Mouse (Mus musculus) lung, adult 18-20 months (tissue): ENCODE data around the gene Khsrp.
A peak's percentile ranks its signal among the peaks of the same experiment; 100 is the strongest.

ENCODE experiments used
- DNase-seq, 2 experiments: peaks; one replicate each; pipeline ENCODE4 v3.0.0; 2022; ENCODE audit warnings: mixed read lengths in 2 of 2

Gene Khsrp

DNA sequence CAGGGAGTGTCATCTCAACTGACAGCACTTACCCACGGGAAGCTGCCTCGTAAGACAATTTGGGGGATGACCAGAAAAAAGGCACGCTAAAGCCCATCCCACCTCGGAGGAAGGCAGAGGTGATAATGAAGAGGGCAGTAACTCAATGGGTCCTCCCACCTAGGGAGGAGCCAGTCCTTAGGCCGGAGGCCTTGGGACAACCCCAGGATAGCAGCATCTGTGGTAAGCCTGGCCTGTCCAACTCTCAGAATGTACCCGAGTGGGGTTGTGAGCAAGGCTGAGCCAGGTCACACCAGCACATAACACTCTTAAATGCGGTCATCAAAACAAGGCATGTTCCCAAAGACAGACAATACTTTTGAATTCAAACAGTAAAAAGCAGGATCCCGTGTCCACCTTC, 1.6 kb downstream of the Khsrp start:
- DNase-seq, result no peak

DNA sequence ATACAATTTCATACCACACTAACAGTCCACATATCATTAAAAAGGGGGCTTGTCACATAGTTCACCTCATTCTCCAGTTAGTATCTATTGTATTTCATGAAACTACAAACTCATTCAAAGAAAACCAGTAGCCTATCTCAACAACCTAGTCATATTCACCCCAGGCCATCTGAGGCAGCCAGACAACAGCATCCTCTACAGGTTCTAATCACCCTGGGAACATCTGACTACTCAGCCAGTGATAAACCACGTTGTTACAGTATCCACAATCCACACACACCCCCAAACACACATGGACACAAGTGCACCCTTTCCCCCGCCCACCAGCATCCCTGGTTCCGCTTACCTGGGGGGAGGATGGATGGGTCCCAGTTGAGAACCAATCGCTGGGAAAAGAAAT, 3.9 kb downstream of the Khsrp start:
- DNase-seq, result no peak

DNA sequence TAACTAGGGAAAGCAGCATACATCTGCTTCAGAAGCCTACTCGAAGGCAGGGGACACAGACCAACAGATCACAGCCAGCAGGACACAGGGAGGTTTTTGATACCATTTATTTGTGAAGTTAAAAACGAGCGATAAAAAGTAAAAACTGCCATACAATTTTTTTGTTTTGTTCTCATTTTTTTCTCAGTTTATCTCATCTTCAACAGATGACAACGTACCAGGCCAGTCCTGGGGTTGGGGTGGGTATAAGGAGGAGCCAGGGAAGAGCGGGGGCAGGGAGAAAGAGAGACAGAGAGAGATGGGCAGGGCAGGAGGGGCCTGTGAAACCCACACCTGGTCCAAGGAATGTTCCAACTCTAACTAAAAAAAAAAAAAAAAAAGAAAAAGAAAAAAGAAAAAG, 10.4 kb downstream of the Khsrp start:
- no peak for DNase-seq

DNA sequence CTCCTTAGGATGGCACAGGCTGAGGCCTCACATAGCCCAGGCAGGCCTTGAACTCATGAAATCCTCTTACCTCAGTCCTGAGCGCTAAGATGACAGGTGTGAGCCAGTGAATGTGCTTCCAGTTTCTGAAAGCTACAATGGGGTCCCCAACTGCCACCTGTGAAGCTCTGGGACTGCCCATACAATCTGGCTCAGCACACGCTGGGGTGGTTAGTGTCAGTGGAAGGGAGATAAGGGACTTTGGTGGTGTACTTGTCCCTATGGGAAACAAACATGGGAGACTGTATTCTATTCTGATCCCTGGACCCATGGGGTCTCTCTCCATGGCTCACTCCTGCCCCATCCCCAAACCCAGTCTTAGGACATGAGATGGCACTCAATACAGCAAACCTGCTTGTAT, 11.6 kb downstream of the Khsrp start:
- DNase-seq, result no peak

DNA sequence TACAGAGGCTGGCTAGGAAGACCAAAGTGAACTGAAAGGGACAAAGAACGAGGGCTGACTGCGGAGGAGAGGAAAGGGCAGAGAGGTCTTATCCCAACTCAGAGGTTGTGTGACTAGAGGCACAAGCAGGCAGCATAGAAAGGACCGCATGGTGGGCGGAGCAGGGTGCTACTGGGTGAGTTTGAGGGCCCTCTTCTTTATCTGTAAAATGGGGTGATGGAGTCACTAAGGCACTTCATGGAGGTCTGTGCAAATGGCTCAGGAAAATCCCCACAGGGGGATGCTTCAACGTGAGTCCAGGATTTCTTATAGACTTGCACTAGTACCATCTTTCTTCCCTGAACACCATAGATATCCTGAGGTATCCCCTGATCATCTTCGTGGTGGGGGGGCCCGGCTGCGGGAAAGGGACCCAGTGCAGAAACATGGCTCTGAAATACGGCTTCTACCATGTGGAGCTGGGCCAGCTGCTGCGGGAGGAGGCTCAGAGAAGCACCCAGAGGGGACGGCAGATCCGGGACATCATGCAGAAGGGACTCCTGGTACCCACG, 19.0 kb downstream of the Khsrp start:
- DNase-seq, result no peak

DNA sequence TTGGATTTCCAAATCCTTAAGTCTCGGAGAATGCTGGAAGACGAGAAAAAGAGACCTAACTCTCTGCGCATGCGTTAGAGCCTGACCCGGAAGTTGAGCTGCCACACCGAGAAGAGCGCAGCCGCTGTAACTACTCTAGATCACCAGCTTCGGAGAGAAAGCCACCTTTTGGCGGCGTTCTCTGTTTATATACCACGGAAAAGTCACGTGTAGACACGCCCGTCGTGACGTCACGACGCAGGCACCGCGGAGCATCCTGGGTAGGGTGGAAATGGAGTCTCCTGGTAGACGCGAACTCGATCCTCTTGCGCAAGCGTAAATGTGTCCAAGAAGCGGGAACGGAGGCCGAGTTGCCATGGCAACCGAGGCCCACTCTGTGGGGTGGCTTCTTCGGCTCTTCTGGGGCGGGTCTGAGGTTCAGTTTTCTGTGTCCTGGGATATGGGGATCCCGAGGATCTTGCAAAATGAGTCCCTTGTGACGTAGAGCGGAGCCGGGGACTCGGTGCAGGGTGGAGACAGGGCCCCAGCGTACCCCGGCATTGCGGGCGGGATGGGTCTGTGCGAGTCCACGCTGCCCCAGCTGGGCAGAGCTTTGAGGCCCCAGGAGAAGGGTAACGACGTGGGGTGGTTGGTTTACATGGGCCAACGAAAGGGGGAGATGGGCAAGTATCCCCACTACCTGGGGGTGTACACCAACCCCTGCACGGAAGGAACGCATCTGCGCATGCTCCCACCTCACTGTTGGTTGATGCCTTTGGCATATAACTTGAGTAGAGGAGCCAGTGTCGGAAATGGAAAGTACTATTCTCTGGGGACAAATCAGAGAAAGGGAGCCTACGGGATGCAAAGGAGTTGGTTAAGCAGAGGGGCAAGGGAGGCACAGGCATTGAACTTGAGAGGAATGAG, 19.8 kb downstream of the Khsrp start, which contains the start of the genes Gtf2f1 and Gm17949:
TSS of gene Gtf2f1 (minus strand) at position 53 of the 906 bp plus-strand sequence.
TSS of gene Gm17949 (plus strand) at position 234 of the 906 bp plus-strand sequence.
- DNase-seq, result peak; percentile 90 to 94

DNA sequence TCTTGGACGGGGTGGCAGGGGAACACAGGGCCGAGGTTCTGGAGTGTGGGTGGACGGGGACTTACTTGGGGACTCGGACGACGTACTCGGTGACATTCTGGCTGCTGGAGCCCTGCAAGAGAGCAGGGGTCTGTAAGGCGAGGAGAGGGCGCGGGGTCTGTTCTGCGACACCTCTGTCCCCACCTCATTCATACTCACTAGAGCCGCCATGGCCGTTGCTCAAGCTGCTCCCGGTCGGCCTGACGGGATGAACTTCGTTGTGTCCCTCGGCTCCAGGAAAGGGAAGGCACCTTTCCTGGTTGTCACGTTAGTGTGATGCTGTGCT, 20.4 kb downstream of the Khsrp start:
- DNase-seq, result no peak

DNA sequence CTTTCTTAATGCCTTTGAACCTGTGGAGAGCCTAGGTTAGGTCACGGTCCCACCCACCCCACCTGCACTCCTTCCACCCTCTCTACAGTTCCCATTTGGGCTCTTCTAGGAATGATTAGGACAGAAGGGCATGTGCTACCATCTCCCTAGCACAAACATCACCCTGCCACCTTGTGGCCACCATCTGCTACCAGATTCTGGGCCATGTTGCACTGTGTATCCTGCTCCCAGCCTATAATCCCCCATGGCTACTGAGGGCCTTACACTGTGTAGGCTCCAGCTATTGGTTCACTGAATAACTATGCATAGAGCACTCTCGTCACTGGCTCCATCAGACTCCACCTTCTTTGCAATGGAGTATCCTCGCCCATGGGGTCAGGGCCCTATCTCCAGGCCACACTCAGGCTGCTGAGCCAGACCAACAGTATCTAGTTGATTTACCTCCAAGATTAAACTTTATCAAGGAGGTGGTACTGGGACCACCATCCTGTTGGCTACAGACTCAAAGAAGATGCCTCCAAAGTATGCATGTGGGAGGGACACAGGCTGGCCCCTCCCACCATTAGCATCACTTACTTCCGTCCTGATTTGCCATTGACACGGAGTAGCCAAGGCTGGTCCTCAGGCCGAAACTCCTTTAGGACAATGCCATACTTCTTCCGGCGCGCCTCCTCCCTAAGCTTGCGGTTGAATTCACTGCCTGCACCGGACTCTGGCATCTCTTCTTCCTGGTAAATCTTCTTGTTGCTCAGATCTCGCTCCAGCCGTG, 24.0 kb downstream of the Khsrp start:
- no peak for DNase-seq

DNA sequence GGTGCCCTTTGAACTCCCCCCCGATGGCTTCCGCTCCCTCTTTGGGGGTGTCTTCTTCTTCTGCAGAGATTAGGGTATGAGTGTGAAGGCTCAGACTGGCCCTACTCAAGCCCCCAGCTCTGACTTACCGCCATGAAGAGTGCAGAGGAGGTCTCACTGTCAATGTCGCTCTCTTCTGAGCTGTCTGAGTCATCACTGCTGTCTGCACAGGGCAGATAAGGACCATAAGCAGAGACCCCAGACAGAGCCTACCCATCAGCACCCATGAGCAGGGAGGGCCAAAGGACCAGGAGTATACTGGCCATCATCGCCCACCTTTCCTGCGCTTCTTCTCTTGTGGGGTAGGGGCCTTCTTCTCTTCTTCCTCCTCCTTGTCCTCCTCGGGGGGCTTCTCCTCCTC, 27.3 kb downstream of the Khsrp start:
- DNase-seq, result no peak

DNA sequence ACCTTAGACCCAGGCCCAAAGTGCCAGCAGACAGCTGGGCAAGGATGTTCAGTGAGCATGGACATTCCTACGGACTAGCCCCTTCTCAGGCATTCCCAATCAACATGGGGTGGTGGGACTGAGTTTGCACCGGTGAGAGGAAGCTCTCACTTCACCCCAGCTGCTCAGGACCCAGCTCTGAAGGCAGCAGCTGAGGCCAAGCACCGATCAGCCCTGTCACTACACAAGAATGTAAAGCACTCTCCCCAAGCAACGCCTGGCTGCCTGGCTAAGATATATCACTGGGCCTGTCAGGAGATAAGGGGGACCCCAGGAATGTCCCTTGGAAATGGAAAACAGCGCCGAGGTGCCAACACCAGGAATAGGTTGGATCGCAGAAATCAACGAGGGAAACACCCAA, 30.1 kb downstream of the Khsrp start:
- DNase-seq, result no peak

DNA sequence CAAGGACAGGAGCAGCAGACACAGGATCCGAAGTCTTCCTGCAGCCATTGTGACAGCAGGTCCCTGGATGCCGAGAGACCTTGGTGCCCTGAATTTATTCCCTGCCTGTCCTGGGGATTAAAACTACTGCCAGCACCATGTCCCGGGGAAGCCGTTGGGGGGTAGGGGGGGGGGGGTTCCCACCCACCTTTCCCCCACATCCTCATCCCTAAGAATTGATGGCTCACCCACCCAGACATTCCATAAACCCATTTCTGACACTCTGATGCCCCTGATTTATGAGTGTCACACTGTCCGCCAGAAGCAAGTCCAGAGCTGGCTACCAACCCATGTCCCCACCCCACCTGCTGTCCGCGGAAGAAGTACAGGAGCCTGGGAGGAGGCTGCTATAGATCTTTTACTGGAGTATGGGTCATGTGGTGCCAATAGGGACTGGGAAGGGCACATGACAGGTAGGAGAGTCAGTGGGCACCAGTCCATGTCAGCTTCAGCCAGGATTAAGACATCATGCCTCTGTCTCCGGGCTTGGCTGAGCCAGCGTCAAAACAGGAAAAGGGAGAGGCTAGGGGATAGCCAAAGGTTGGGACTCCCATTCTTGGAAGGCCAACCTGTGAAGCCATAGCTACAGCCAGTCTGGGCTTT, 31.2 kb downstream of the Khsrp start, which contains the start of gene Pspn:
TSS of gene Pspn (minus strand) at position 51 of the 642 bp plus-strand sequence.
- DNase-seq, result no peak

DNA sequence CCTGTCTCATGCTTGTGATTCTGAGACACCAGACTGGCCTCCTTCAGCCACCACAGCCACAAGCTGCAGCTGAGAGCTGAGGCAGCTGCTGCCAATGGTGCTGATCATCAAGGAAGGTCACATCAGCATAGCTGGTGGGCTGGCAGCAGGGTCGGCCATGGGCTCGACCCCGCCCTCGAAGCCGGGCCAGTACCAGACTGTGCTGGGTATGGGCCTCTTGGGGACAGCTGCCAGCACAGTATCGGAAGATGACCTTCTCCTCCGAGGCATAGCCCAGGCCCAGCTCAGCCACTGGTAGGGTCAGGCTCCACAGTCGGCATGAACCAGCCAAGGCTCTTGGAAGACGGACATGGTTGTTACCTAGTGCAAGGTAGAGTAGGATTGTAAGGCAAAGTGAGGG, 31.9 kb downstream of the Khsrp start:
- no peak for DNase-seq

DNA sequence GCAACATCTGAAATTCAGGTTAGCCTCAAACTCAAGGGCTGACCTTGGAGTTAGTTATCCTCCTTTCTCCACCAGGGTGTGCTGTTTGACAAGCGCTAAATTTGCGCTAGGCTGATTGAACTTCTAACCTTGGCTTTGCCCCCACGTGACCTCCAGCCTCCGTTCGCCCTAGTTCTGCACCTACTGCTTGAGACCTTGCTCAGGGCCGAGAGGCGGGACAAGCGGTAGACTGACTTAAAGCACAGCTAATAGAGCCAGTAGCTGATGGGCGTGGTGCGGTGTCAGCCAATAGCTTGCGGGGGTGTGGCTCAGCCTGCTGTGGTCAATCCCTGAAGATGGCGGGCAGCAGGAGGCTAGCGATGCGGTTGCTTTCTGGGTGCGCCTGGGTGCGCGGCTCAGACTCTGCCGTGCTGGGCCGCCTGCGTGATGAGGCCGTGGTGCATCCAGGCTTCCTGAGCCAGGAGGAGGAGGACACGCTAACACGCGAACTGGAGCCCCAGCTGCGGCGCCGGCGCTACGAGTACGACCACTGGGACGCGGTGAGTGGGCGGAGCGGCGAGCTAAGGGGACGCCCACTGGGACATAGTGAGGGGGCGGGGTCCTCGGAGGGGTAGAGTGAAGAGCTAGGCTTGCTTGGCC, 34.2 kb downstream of the Khsrp start, which contains the start of gene Alkbh7:
TSS of gene Alkbh7 (plus strand) at position 311 of the 639 bp plus-strand sequence.
- DNase-seq, result peak; percentile 99

DNA sequence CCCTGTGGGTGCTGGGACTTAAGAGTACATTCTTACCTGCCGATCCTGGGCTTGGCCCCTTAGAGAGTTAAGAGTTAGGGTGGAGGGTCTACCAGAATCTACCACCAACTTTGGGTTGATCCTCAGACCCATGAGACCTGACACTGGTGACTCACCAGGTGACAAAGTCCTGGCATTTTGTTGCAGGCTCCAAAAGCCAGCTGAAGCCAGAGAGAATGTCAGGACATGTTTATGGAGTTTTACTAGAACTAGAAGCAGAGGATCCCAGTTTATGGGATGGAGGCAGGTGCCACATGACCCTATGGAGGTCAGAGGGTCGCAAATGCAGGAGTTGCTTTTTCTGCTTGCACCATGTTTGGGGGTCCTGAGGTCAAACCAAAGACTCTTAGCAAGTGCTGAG, 34.8 kb downstream of the Khsrp start:
- no peak for DNase-seq

DNA sequence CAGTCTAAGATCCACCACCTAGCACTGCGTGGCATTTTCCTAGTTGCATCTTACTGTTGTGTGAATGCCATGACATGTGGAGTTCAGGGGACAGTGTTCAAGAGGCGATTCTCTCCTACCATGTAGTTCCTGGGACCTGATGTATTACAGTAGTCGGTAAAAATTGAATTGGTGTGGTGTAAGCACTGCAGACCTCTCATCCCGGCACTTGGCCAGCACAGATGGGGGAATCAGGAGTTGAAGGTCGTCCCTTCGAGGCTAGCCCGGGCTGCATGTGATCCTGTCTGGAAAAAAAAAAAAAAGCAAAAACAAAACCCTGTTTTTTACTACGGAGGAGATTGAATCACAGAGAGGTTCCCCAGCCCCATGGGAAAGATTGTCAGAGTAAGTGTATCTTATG, 36.3 kb downstream of the Khsrp start:
- DNase-seq, result no peak

DNA sequence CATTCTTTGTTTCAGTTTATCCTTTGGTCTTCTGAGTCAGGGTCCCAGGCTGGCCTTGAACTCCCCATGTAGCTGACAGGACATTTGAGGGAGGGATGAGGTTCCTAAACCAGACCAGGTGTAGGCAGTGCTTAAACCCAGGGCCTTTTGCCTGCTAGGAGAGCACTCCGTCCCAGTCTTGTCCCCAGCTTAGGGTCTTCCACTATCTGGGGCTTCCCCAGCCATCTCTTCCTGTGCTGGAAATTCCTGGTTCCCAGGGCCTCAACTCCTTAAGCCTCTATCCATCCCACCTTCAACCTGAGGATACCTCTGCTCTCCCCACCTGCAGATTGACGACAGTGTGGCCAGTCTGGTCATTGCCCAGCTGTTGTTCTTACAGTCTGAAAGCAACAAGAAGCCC, 40.4 kb downstream of the Khsrp start:
- no peak for DNase-seq

DNA sequence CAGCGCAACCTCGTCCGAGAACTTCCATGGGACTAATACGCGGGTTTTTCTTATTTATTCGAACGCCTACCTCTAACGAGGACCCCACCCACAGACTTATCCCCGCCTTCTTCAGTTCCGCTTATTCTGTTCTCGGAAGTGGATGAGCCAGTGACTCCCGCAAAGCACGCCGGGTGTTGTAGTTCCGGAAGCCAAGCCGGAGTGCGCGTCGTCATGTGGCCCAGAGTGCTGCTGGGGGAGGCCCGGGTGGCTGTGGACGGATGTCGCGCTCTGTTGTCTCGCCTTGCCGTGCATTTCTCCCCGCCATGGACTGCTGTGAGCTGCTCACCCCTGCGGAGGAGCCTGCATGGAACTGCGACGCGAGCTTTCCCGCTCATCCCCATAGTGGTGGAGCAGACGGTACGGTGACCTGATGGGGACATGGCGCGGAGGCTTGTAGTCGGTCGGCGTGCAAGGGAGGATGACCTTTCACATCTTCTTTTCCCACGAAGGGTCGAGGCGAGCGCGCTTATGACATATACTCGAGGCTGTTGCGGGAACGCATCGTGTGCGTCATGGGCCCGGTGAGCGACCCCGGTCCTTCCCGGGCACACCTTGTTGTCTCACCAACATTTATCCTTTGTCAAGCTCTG, 41.1 kb downstream of the Khsrp start, which contains the start of gene Clpp:
TSS of gene Clpp (plus strand) at position 191 of the 632 bp plus-strand sequence.
- peak; percentile 97 to 98 for DNase-seq

DNA sequence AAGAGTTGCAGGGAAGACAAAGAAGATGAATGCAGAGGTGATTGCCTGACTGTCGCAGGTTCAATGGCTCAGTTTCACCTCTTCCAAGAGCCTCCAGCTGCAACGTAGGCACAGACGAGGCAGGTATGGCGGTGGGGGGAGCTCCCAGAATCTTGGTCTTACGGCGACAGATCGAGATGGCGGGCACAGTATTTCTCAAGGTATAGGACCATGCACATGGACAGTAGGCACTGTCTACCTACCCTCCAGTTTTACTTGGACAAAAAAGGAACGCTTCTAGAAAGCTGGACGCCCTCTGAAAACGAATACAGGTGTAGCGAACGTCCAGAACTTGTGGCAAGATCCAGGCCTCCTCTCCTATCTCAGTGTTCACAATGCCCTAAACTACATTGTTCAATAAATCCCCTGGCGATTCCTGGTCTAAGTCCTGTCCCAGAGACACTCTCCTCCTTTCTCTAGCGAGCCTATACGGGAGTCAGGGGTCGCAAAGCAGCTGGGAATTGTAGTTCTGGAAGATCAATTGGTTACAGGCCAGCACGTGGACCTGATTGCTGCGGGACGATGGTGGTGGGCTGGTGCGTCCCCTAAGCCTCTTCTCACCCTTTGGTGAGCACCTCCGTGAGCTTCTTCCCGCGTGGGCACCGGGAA, 41.7 kb downstream of the Khsrp start:
- DNase-seq, result peak in 1 of 2 experiments; percentile 84

DNA sequence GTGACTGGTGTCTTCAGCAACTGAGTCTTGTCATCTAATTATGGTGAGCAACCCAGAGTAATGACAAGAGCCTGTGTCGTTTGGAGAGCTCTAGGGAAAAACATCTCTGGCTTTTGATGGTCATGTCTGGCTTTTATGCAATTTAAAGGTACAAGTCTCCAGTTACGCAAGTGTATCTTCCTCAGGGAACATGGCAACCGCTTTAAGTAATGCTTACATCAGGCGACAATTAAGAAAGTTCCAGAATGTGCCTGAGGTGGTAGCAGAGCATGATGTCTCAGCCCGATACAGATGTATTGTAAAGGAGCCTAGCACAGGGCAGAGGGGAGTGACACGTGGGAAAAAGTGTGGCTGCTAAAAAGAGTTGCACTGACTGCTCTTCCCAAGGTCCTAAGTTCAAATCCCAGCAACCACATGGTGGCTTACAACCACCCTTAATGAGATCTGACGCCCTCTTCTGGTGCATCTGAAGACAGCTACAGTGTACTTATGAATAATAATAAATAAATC, 42.3 kb downstream of the Khsrp start:
- DNase-seq, result no peak

DNA sequence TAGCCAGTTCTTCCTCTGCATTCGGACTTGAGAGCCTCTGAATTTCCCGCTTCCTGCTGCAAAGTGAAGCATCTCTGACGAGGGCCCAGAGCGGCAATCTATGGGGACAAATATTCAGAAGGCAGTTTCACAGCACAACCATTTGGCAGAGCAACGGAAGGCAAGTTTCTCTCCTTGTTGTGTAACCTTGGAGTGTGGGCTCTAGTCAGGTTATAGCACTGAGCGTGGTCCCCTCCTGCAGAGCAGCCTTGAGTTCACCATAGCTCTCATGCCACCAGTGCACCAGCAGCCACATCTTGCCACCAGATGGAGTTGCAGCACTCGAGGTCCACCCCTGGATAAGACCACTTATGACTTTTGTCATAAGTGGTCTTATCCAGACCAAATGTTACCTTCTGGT, 42.9 kb downstream of the Khsrp start:
- DNase-seq, result no peak
